Mouse (Mus musculus) CH12.LX (cell line): Measurements from ENCODE around the gene Cluap1. TPM values are rescaled to one million over a fixed set of nuclear protein-coding genes. Genes with fewer than 3 reads are reported as not detected.
A peak's percentile ranks its signal among the peaks of the same experiment; 100 is the strongest.

Source experiments
- DNase-seq: peaks from one replicate; pipeline ENCODE4 v3.0.0-alpha.2; 2013; ENCODE audit errors: extremely low read depth
- H3K27ac ChIP-seq: 2 replicates; pipeline ENCODE4 v1.5.1; 2012; ENCODE audit warnings: low read depth, mild to moderate bottlenecking, control low read depth, moderate library complexity; ENCODE audit not compliant: insufficient read depth
- H3K27me3 ChIP-seq: replicated peaks from 2 replicates; pipeline ENCODE3; 2012; ENCODE audit warnings: inconsistent platforms
- H3K36me3 ChIP-seq, 2 experiments: replicated peaks in 1 of 2; 2 replicates each; pipeline versions ENCODE3 to v1.6.1; 2012; ENCODE audit warnings: inconsistent platforms in 1 of 2, low read length in 1 of 2, mild to moderate bottlenecking in 1 of 2, mixed read lengths in 1 of 2, moderate library complexity in 1 of 2; ENCODE audit not compliant: control insufficient read depth in 1 of 2, insufficient read depth in 1 of 2
- H3K4me1 ChIP-seq, 2 experiments: 2 replicates each; pipeline ENCODE4 v1.6.1; 2012; ENCODE audit warnings: inconsistent platforms in 1 of 2, moderate library complexity in 1 of 2; ENCODE audit not compliant: insufficient read depth in 2 of 2, control insufficient read depth in 1 of 2
- H3K4me2 ChIP-seq: 2 replicates; pipeline ENCODE4 v1.6.1; 2012; ENCODE audit warnings: low read depth, mild to moderate bottlenecking, control low read depth; ENCODE audit not compliant: poor library complexity, insufficient read depth, severe bottlenecking
- H3K4me3 ChIP-seq, 3 experiments: fragments of 150-350 bp in 1 of 3; sonication (generic) in 1 of 3; replicated peaks in 1 of 3; 2 replicates each; pipeline versions ENCODE3 to v1.5.1; 2011 to 2012; ENCODE audit warnings: low read depth in 2 of 3, low read length in 2 of 3, mild to moderate bottlenecking in 2 of 3, moderate library complexity in 2 of 3, control low read depth in 1 of 3, improper control_type of control experiment in 1 of 3, inconsistent platforms in 1 of 3, mixed read lengths in 1 of 3; ENCODE audit not compliant: poor library complexity in 1 of 3
- H3K79me2 ChIP-seq: replicated peaks from 2 replicates; pipeline ENCODE4 v1.6.1; 2012; ENCODE audit warnings: mild to moderate bottlenecking, moderate library complexity; ENCODE audit not compliant: control insufficient read depth, poor library complexity, insufficient read depth, severe bottlenecking; ENCODE audit errors: extremely low read depth
- H3K9ac ChIP-seq: 2 replicates; pipeline ENCODE4 v1.6.1; 2012; ENCODE audit warnings: low read depth, mild to moderate bottlenecking, control low read depth, moderate library complexity; ENCODE audit not compliant: insufficient read depth
- H3K9me3 ChIP-seq: replicated peaks from 2 replicates; pipeline ENCODE3; 2012; ENCODE audit warnings: low read length, inconsistent platforms, mixed read lengths
- HCFC1 ChIP-seq: IDR thresholded peaks from 2 replicates; pipeline ENCODE4 v1.6.1; 2012; ENCODE audit warnings: low read depth, mild to moderate bottlenecking, inconsistent platforms, low read length, improper control_type of control experiment
- MAFK ChIP-seq: IDR thresholded peaks from 2 replicates; pipeline ENCODE4 v1.6.1; 2011; ENCODE audit warnings: low read length, improper control_type of control experiment; ENCODE audit not compliant: insufficient replicate concordance
- MAX ChIP-seq: IDR thresholded peaks from 2 replicates; pipeline ENCODE4 v1.6.1; 2011; ENCODE audit warnings: low read length, improper control_type of control experiment
- NELFE ChIP-seq: IDR thresholded peaks from 2 replicates; pipeline ENCODE4 v1.6.1; 2011; ENCODE audit warnings: low read depth, low read length, improper control_type of control experiment
- RCOR1 ChIP-seq: conservative IDR thresholded peaks from 2 replicates; pipeline ENCODE4 v1.6.1; 2012; ENCODE audit warnings: low read depth, mild to moderate bottlenecking, inconsistent platforms, low read length, improper control_type of control experiment
- UBTF ChIP-seq: IDR thresholded peaks from 2 replicates; pipeline ENCODE4 v1.6.1; 2012; ENCODE audit warnings: low read depth, mild to moderate bottlenecking, inconsistent platforms, low read length, improper control_type of control experiment, moderate library complexity
- dilution Hi-C: fragments of 300-500 bp; cut with MboI; formaldehyde crosslinking; loops from 2 replicates; pipeline ENCODE4 v1.14.3; 2020; ENCODE audit warnings: low sequenced_read_pairs; ENCODE audit not compliant: extremely low pct_unique_long_range_greater_than_20kb, extremely low pct_ligation_motif_present
- in situ Hi-C: fragments of 300-500 bp; cut with MboI; formaldehyde crosslinking; loops from 3 replicates; pipeline ENCODE4 v1.14.3; 2019; ENCODE audit warnings: low sequenced_read_pairs, low pct_ligation_motif_present, low pct_unique_long_range_greater_than_20kb, mixed read lengths
- polyA plus RNA-seq: library from polyadenylated mRNA; unstranded; fragments of >175 nt; gene quantifications from 2 replicates; pipeline ENCODE4 v1.2.1, GENCODE M21; 2012; ENCODE audit warnings: low read depth; ENCODE audit not compliant: insufficient read length
- total RNA-seq, 2 experiments: library from RNA; depleted of rRNA; stranded (reverse); fragments of 300-350 nt in 1 of 2; fragments of >200 nt in 1 of 2; gene quantifications; 2 replicates each; pipeline ENCODE4 v1.2.3; 2012 to 2014

Cluap1 gene
- total and polyA plus RNA-seq, 3 experiments: 33.7 to 47.0 (median 46.5) TPM

GRCm38 (mm10) chr16:3884201-3885064 is 24.2 kb upstream of the Cluap1 start, which contains the start of the genes Zfp597 and Gm20695 (continued):
- peak; percentile 86 for TF ChIP-seq MAX

GRCm38 (mm10) chr16:3885065-3885670 is 23.4 kb upstream of the Cluap1 start:
- H3K27me3 ChIP-seq: no peaks in the 10 kb centered on the region
- peaks cover 0 to 37% of the 10 kb centered on the region in 2 experiments for H3K36me3 ChIP-seq
- peak overlapping the region; percentile 84 for H3K9ac ChIP-seq
- peak; percentile 16 for DNase-seq
- TF ChIP-seq RCOR1 (no peak), NELFE (0 out of 2 replicates have a peak, but pooled peaks have one; percentile 12)
- in situ Hi-C loops: no loop called here
- peaks cover 36% of the 10 kb centered on the region for H3K79me2 ChIP-seq
- peak overlapping the region; percentile 77 for H3K4me2 ChIP-seq
- peaks cover 5 to 41% of the 10 kb centered on the region in 2 experiments for H3K4me1 ChIP-seq
- dilution Hi-C loops: no loop called here
- H3K27ac ChIP-seq: no peak overlapping the region
- H3K9me3 ChIP-seq: no peaks in the 10 kb centered on the region
- H3K4me3 ChIP-seq: peak overlapping the region; percentile 81 to 91 (median 87)

GRCm38 (mm10) chr16:3891621-3892295 is 16.8 kb upstream of the Cluap1 start:
- Histone ChIP-seq H3K4me1 (peaks cover 9 to 40% of the 10 kb centered on the region in 2 experiments), H3K9ac (no peak overlapping the region), H3K36me3 (peaks cover 14 to 59% of the 10 kb centered on the region in 2 experiments), H3K4me2 (no peak overlapping the region), H3K4me3 (no peak overlapping the region), H3K9me3 (no peaks in the 10 kb centered on the region), H3K79me2 (peaks cover 39% of the 10 kb centered on the region), H3K27me3 (no peaks in the 10 kb centered on the region), H3K27ac (no peak overlapping the region)
- dilution Hi-C loops (no loop called here), in situ Hi-C loops (no loop called here)
- TF ChIP-seq HCFC1 (no peak), UBTF (no peak), MAFK (peak; percentile 98)
- no peak for DNase-seq

- Histone ChIP-seq H3K9me3 (no peaks in the 10 kb centered on the region), H3K27ac (no peak overlapping the region), H3K9ac (no peak overlapping the region), H3K4me3 (no peak overlapping the region), H3K4me2 (no peak overlapping the region), H3K36me3 (peaks cover 27 to 67% of the 10 kb centered on the region in 2 experiments), H3K27me3 (no peaks in the 10 kb centered on the region), H3K4me1 (peaks cover 9 to 28% of the 10 kb centered on the region in 2 experiments), H3K79me2 (peaks cover 25% of the 10 kb centered on the region)
- in situ Hi-C loops: no loop called here
- TF ChIP-seq MAX: no peak
- dilution Hi-C loops: no loop called here
- DNase-seq: no peak
Measured at GRCm38 (mm10) chr16:3893739-3894138, 14.9 kb upstream of the Cluap1 start.
